Comparison of ENCODE assay signal across 23 mouse cellular contexts in genomic region chr1:162210529-162210928, GRCm38 (mm10).
DNase-seq lines count a peak whose midpoint lies in the region; ATAC-seq and TF ChIP-seq lines count a peak whose summit lies in the region.
"Had no signal": no experiment of that assay in that cellular context is flagged by ENCODE, and none has a peak within 500 bp of the region (broad histone marks: within the 10 kb centered on the region; RNA-seq: fewer than 3 reads in every experiment).

No protein-coding gene starts in this region.

- peaks cover 33% of the 10 kb centered on the region for H3K4me1 ChIP-seq in hindbrain, embryonic 10.5 days (replicated peaks)
- H3K4me1 ChIP-seq in hindbrain, embryonic 16.5 days (ENCODE audit: control insufficient read depth, insufficient read depth, low read depth, low read length), result no peaks in the 10 kb centered on the region
- H3K4me1 ChIP-seq in embryonic facial prominence, embryonic 11.5 days (ENCODE audit: control insufficient read depth, insufficient read depth, low read length), result no peaks in the 10 kb centered on the region
- peaks cover 14% of the 10 kb centered on the region; the same call in 1 of the 2 replicates for H3K4me1 ChIP-seq in embryonic fibroblast, embryonic 13.5 days (ENCODE audit: control insufficient read depth, insufficient read depth, low read length)

- 29% methylated on average over 2 of the region's 2 CpGs for WGBS in hindbrain, embryonic 10.5 days
- WGBS in hindbrain, embryonic 16.5 days, result 36% methylated on average over 2 of the region's 2 CpGs
- 68% methylated on average over 2 of the region's 2 CpGs for WGBS in embryonic facial prominence, embryonic 11.5 days

- ATAC-seq in hindbrain, embryonic 16.5 days, result no peak
- ATAC-seq in embryonic facial prominence, embryonic 11.5 days (replicated peaks; ENCODE audit: insufficient number of reproducible peaks, low FRiP score, low TSS enrichment, low read depth), result no peak
- 0 out of 2 replicates have a peak, but pooled peaks have one; percentile 16 for ATAC-seq in megakaryocyte-erythroid progenitor cell, adult 5-6 weeks (replicated peaks; ENCODE audit: low FRiP score, low TSS enrichment, poor library complexity, severe bottlenecking)
- ATAC-seq: forebrain, embryonic 16.5 days; intestine, embryonic 15.5 days had no signal

- no peak overlapping the region for H3K4me2 ChIP-seq in hindbrain, embryonic 16.5 days (ENCODE audit: low read length)
- H3K4me2 ChIP-seq in embryonic facial prominence, embryonic 11.5 days (ENCODE audit: low read depth, low read length), result no peak overlapping the region
- H3K4me2 ChIP-seq: hindbrain, embryonic 14.5 days; intestine, embryonic 15.5 days; liver, embryonic 11.5 days had no signal

- TF ChIP-seq POLR2A in embryonic fibroblast, embryonic 13.5 days (IDR thresholded peaks at IDR 0.05; ENCODE audit: low read depth, low read length), result no peak

- no peak overlapping the region for H3K4me3 ChIP-seq in hindbrain, embryonic 10.5 days
- H3K4me3 ChIP-seq in hindbrain, embryonic 16.5 days (ENCODE audit: low read length), result no peak overlapping the region
- no peak overlapping the region for H3K4me3 ChIP-seq in embryonic facial prominence, embryonic 11.5 days (ENCODE audit: low read depth, low read length)
- no peak overlapping the region for H3K4me3 ChIP-seq in embryonic fibroblast, embryonic 13.5 days (ENCODE audit: insufficient read depth, low read length)
- H3K4me3 ChIP-seq: intestine, embryonic 15.5 days; midbrain, embryonic 12.5 days had no signal

- H3K36me3 ChIP-seq in hindbrain, embryonic 10.5 days, result no peaks in the 10 kb centered on the region
- H3K36me3 ChIP-seq in hindbrain, embryonic 16.5 days (ENCODE audit: control insufficient read depth, insufficient read depth, low read length), result no peaks in the 10 kb centered on the region
- H3K36me3 ChIP-seq in embryonic facial prominence, embryonic 11.5 days (replicated peaks; ENCODE audit: control insufficient read depth, insufficient read depth, low read depth, low read length), result no peaks in the 10 kb centered on the region
- H3K36me3 ChIP-seq: intestine, embryonic 15.5 days; midbrain, embryonic 12.5 days had no signal

- intact Hi-C loops in left cerebral cortex, postnatal 36 days (cut with DNase I), result no loop called here

- no peaks in the 10 kb centered on the region for H3K9me3 ChIP-seq in hindbrain, embryonic 10.5 days
- H3K9me3 ChIP-seq in hindbrain, embryonic 16.5 days (ENCODE audit: control insufficient read depth, low read length), result no peaks in the 10 kb centered on the region
- H3K9me3 ChIP-seq in embryonic facial prominence, embryonic 11.5 days (replicated peaks; ENCODE audit: control insufficient read depth, low read length), result no peaks in the 10 kb centered on the region
- H3K9me3 ChIP-seq: intestine, embryonic 15.5 days; midbrain, embryonic 12.5 days had no signal

- H3K27me3 ChIP-seq in hindbrain, embryonic 10.5 days (ENCODE audit: insufficient read depth, poor library complexity, severe bottlenecking), result peaks cover 75% of the 10 kb centered on the region
- H3K27me3 ChIP-seq in hindbrain, embryonic 16.5 days (replicated peaks; ENCODE audit: control insufficient read depth, insufficient read depth, low read length), result no peaks in the 10 kb centered on the region
- no peaks in the 10 kb centered on the region for H3K27me3 ChIP-seq in embryonic facial prominence, embryonic 11.5 days (ENCODE audit: control insufficient read depth, insufficient read depth, low read length)
- H3K27me3 ChIP-seq: CH12.LX; intestine, embryonic 15.5 days had no signal

- TF ChIP-seq CTCF in embryonic fibroblast, embryonic 13.5 days (IDR thresholded peaks at IDR 0.05; ENCODE audit: borderline replicate concordance, insufficient read depth, low read length), result no peak

- peak overlapping the region; percentile 69 for H3K27ac ChIP-seq in hindbrain, embryonic 10.5 days
- no peak overlapping the region for H3K27ac ChIP-seq in hindbrain, embryonic 16.5 days (ENCODE audit: low read depth, low read length)
- H3K27ac ChIP-seq in embryonic facial prominence, embryonic 11.5 days (replicated peaks; ENCODE audit: low read depth, low read length), result 0 out of 2 replicates have a peak overlapping the region, but pooled peaks have one; percentile 4
- H3K27ac ChIP-seq in embryonic fibroblast, embryonic 13.5 days (ENCODE audit: insufficient read depth, low read length), result peak overlapping the region; percentile 36; the same call in 1 of the 2 replicates
- H3K27ac ChIP-seq: hindbrain, embryonic 14.5 days; intestine, embryonic 15.5 days had no signal

- no peak overlapping the region for H3K9ac ChIP-seq in hindbrain, embryonic 16.5 days (ENCODE audit: low read depth, low read length)
- H3K9ac ChIP-seq in embryonic facial prominence, embryonic 11.5 days (replicated peaks; ENCODE audit: low read length), result no peak overlapping the region
- H3K9ac ChIP-seq: hindbrain, embryonic 14.5 days; intestine, embryonic 15.5 days; midbrain, embryonic 12.5 days had no signal

- no peak for DNase-seq in hindbrain, embryonic 10.5 days (ENCODE audit: low spot score)
- DNase-seq in embryonic facial prominence, embryonic 11.5 days (ENCODE audit: low spot score), result no peak
- no peak for DNase-seq in left cerebral cortex, postnatal 36 days (ENCODE audit: low spot score in 2 of 2)
- no peak for DNase-seq in cerebellum, postnatal 4 days (ENCODE audit: low spot score in 2 of 2)
- DNase-seq: adrenal gland, postnatal 14 days; cerebellum, adult 9-11 months; gastrocnemius, postnatal 25 days; heart, postnatal 14 days; kidney, adult 9 months; kidney, postnatal 36 days; layer of hippocampus, adult 9-11 months; lung, adult 18-20 months; right cerebral cortex, postnatal 4 days; thymus, postnatal 25 days had no signal
